Mouse (Mus musculus) olfactory bulb, adult 2 months (tissue): ENCODE data around the gene Wnt3. TPM values are rescaled to one million over a fixed set of nuclear protein-coding genes. Genes with fewer than 3 reads are reported as not detected.

Experiments used
- H3K27ac ChIP-seq: fragments of 200-500 bp; 2 replicates; pipeline ENCODE4 v1.5.1; 2012; ENCODE audit warnings: low read depth, low read length; ENCODE audit not compliant: insufficient read depth
- H3K4me1 ChIP-seq: fragments of 200-500 bp; 2 replicates; pipeline ENCODE4 v1.6.1; 2012; ENCODE audit warnings: low read length; ENCODE audit not compliant: control insufficient read depth, insufficient read depth
- H3K4me3 ChIP-seq: fragments of 200-500 bp; 2 replicates; pipeline ENCODE4 v1.5.1; 2012; ENCODE audit warnings: mild to moderate bottlenecking, low read depth, low read length, moderate library complexity; ENCODE audit not compliant: insufficient read depth
- CTCF ChIP-seq: fragments of 200-500 bp; IDR thresholded peaks from 2 replicates; pipeline ENCODE4 v1.5.1; 2012; ENCODE audit warnings: low read depth, mild to moderate bottlenecking, low read length, moderate library complexity; ENCODE audit not compliant: insufficient read depth
- POLR2A ChIP-seq: fragments of 200-500 bp; IDR thresholded peaks from 2 replicates; pipeline ENCODE4 v1.6.1; 2012; ENCODE audit warnings: mild to moderate bottlenecking, low read depth, low read length, moderate library complexity; ENCODE audit not compliant: insufficient read depth
- WGBS: fragments of 180-500 bp; shearing (Covaris S2); methylation state at CpG from one replicate; pipeline ENCODE4 v1.1.7; 2018; 5-methylcytosine and 5-hydroxymethylcytosine counted together
- polyA plus RNA-seq: library from polyadenylated mRNA; stranded (reverse); fragments of >200 nt; gene quantifications from 2 replicates; pipeline ENCODE4 v1.2.4, GENCODE M21; 2012; ENCODE audit warnings: low replicate concordance; ENCODE audit not compliant: missing spikeins, insufficient read depth, insufficient read length

Wnt3 gene
- polyA plus RNA-seq, 1 experiment = not detected

GRCm38 (mm10) chr11:103853284-103853920, 79.5 kb downstream of the Wnt3 start:
- Histone ChIP-seq H3K27ac (no peak overlapping the region), H3K4me3 (no peak overlapping the region), H3K4me1 (peaks cover 6% of the 10 kb centered on the region; the same call in 1 of the 2 replicates)
- WGBS = 57% methylated on average over 10 of the region's 10 CpGs
- TF ChIP-seq POLR2A = no peak
- TF ChIP-seq CTCF = no peak

GRCm38 (mm10) chr11:103854294-103854693, 80.3 kb downstream of the Wnt3 start:
- Histone ChIP-seq H3K27ac (no peak overlapping the region), H3K4me3 (no peak overlapping the region), H3K4me1 (peaks cover 6% of the 10 kb centered on the region; the same call in 1 of the 2 replicates)
- TF ChIP-seq CTCF (no peak), POLR2A (no peak)
- WGBS = 37% methylated on average over 9 of the region's 9 CpGs

- no peak for TF ChIP-seq CTCF
- no peak for TF ChIP-seq POLR2A
- 87% methylated on average over 7 of the region's 7 CpGs for WGBS
- H3K4me3 ChIP-seq = no peak overlapping the region
- peaks cover 6% of the 10 kb centered on the region for H3K4me1 ChIP-seq
- H3K27ac ChIP-seq = no peak overlapping the region
These were observed 82.7 kb downstream of the Wnt3 start for GRCm38 (mm10) chr11:103856641-103857040.

GRCm38 (mm10) chr11:103858760-103859159, 84.8 kb downstream of the Wnt3 start:
- no peak overlapping the region for H3K4me3 ChIP-seq
- TF ChIP-seq CTCF = no peak
- no peak for TF ChIP-seq POLR2A
- 72% methylated on average over 5 of the region's 5 CpGs for WGBS
- no peak overlapping the region for H3K27ac ChIP-seq
- H3K4me1 ChIP-seq = peaks cover 2% of the 10 kb centered on the region; the same call in 1 of the 2 replicates

GRCm38 (mm10) chr11:103859933-103860610, 86.1 kb downstream of the Wnt3 start:
- 72% methylated on average over 4 of the region's 4 CpGs for WGBS

GRCm38 (mm10) chr11:103862951-103863350, 89.0 kb downstream of the Wnt3 start:
- WGBS = 94% methylated on average over 8 of the region's 8 CpGs
- Histone ChIP-seq H3K27ac (no peak overlapping the region), H3K4me1 (no peaks in the 10 kb centered on the region; the same call in none of the 2 replicates), H3K4me3 (no peak overlapping the region)
- no peak for TF ChIP-seq CTCF
- no peak for TF ChIP-seq POLR2A

More at GRCm38 (mm10) chr11:103859933-103860610, 86.1 kb downstream of the Wnt3 start:
- TF ChIP-seq CTCF (no peak), POLR2A (no peak)
- no peak overlapping the region for H3K27ac ChIP-seq
- no peaks in the 10 kb centered on the region; the same call in 1 of the 2 replicates for H3K4me1 ChIP-seq
- H3K4me3 ChIP-seq = no peak overlapping the region

GRCm38 (mm10) chr11:103864486-103864885, 90.5 kb downstream of the Wnt3 start:
- TF ChIP-seq POLR2A = no peak
- no peak for TF ChIP-seq CTCF
- Histone ChIP-seq H3K4me1 (peaks cover 2% of the 10 kb centered on the region), H3K27ac (no peak overlapping the region), H3K4me3 (no peak overlapping the region)
- 86% methylated on average over 4 of the region's 4 CpGs for WGBS

- peaks cover 2% of the 10 kb centered on the region; the same call in 1 of the 2 replicates for H3K4me1 ChIP-seq
- no peak overlapping the region for H3K27ac ChIP-seq
- no peak overlapping the region for H3K4me3 ChIP-seq
- 79% methylated on average over 7 of the region's 7 CpGs for WGBS
- TF ChIP-seq CTCF = no peak
These were observed 91.4 kb downstream of the Wnt3 start for GRCm38 (mm10) chr11:103865346-103865745.

Other genes starting within 250 kb of the Wnt3 start
- gene Gm884, start 153.0 kb upstream of the Wnt3 start, polyA plus RNA-seq = not detected in 2 replicates
- not detected in 2 replicates for gene Lyzl6, start 135.3 kb upstream of the Wnt3 start, polyA plus RNA-seq
- gene Rprml, start 124.6 kb upstream of the Wnt3 start, polyA plus RNA-seq = not detected in 2 replicates
- gene Gosr2, start 76.3 kb upstream of the Wnt3 start, polyA plus RNA-seq = not detected in 2 replicates
- not detected in 2 replicates for gene Wnt9b, start 24.3 kb upstream of the Wnt3 start, polyA plus RNA-seq
- 297 and 604 TPM in 2 replicates for gene Nsf, start 179.9 kb downstream of the Wnt3 start, polyA plus RNA-seq
- not detected in 2 replicates for gene Arf2, start 192.6 kb downstream of the Wnt3 start, polyA plus RNA-seq